Mouse (Mus musculus) limb, embryonic 14.5 days (tissue): ENCODE data around the gene Jazf1. TPM values are rescaled to one million over a fixed set of nuclear protein-coding genes. Genes with fewer than 3 reads are reported as not detected.

ENCODE experiments used
- ATAC-seq: fragments of 200-750 bp; cut with Nextera tagmentation; 2 replicates; pipeline ENCODE4 v1.8.0; 2017; ENCODE audit warnings: low read depth, moderate number of reproducible peaks, moderate TSS enrichment; ENCODE audit not compliant: low FRiP score
- DNase-seq: peaks from one replicate; pipeline ENCODE4 v3.0.0-alpha.2; 2015; ENCODE audit warnings: low spot score
- H3K27ac ChIP-seq: fragments of 300-500 bp; sonication (generic); replicated peaks from 2 replicates; pipeline ENCODE4 v1.5.1; 2014; ENCODE audit warnings: low read depth, mild to moderate bottlenecking, low read length, moderate library complexity, mixed read lengths
- H3K27me3 ChIP-seq: fragments of 300-500 bp; sonication (generic); 2 replicates; pipeline ENCODE4 v1.6.1; 2014; ENCODE audit warnings: low read length, mixed read lengths; ENCODE audit not compliant: control insufficient read depth, insufficient read depth
- H3K36me3 ChIP-seq: fragments of 300-500 bp; sonication (generic); 2 replicates; pipeline ENCODE4 v1.6.1; 2014; ENCODE audit warnings: mild to moderate bottlenecking, low read length, moderate library complexity, mixed read lengths; ENCODE audit not compliant: control insufficient read depth, insufficient read depth
- H3K4me1 ChIP-seq: fragments of 300-500 bp; sonication (generic); 2 replicates; pipeline ENCODE4 v1.6.1; 2014; ENCODE audit warnings: antibody characterized with exemption, low read length, mixed read lengths; ENCODE audit not compliant: control insufficient read depth, insufficient read depth
- H3K4me2 ChIP-seq: fragments of 300-500 bp; sonication (generic); replicated peaks from 2 replicates; pipeline ENCODE4 v1.6.1; 2014; ENCODE audit warnings: low read depth, mild to moderate bottlenecking, low read length, moderate library complexity; ENCODE audit not compliant: severe bottlenecking
- H3K4me3 ChIP-seq: fragments of 300-500 bp; sonication (generic); replicated peaks from 2 replicates; pipeline ENCODE4 v1.5.1; 2014; ENCODE audit warnings: low read length
- H3K9ac ChIP-seq: fragments of 300-500 bp; sonication (generic); 2 replicates; pipeline ENCODE4 v1.6.1; 2014; ENCODE audit warnings: mild to moderate bottlenecking, low read depth, low read length, moderate library complexity; ENCODE audit not compliant: severe bottlenecking
- H3K9me3 ChIP-seq: fragments of 300-500 bp; sonication (generic); 2 replicates; pipeline ENCODE4 v1.6.1; 2016; ENCODE audit warnings: low read length; ENCODE audit not compliant: control insufficient read depth
- POLR2A ChIP-seq: fragments of 200-500 bp; IDR thresholded peaks from 2 replicates; pipeline ENCODE4 v1.8.0; 2012; ENCODE audit warnings: inconsistent platforms, mild to moderate bottlenecking, moderate library complexity, borderline replicate concordance; ENCODE audit not compliant: insufficient read depth, insufficient read length; ENCODE audit errors: extremely low read depth
- WGBS: fragments of 180-500 bp; shearing (Covaris S2); extraction: QIAGEN DNeasy Blood & Tissue Kit; methylation state at CpG from one replicate; pipeline ENCODE4 v1.1.7; 2014; 5-methylcytosine and 5-hydroxymethylcytosine counted together
- polyA plus RNA-seq, 2 experiments: library from polyadenylated mRNA; depleted of rRNA in 1 of 2; stranded (reverse) in 1 of 2; unstranded in 1 of 2; fragments of >200 nt; fragmentation: Nextera tagmentation in 1 of 2; extraction: Ambion mirVana in 1 of 2; gene quantifications; 2 replicates each; pipeline versions ENCODE4 v1.2.1 to v1.2.3; 2012 to 2014

Gene Jazf1
- polyA plus RNA-seq, 2 experiments = 13.2 to 22.0 TPM

DNA sequence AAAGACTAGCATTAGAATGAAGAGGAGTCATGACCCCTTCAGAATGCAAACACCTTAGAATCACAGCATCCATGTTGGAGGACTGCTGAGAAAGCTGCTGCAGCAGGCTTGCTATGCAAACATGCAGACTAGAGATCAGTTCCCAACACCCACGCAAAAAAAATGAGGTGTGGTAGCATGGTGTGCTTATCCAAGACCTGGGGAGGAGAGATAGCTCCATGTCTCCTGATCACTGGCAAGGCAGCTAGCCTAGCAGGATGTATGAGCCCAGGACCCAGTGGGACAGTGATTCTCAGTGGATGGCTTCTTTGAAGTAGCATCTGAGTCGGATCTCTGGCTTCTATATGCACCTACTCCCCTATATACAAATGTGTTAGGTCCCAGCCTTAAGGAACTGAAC, 184.7 kb downstream of the Jazf1 start:
- Histone ChIP-seq H3K9ac (no peak overlapping the region), H3K27me3 (no peaks in the 10 kb centered on the region), H3K36me3 (no peaks in the 10 kb centered on the region), H3K9me3 (0 out of 2 replicates have a peak, but pooled peaks cover 5% of the 10 kb centered on the region), H3K4me1 (peaks cover 3% of the 10 kb centered on the region; the same call in 1 of the 2 replicates), H3K27ac (no peak overlapping the region), H3K4me2 (no peak overlapping the region), H3K4me3 (no peak overlapping the region)
- WGBS = 69% methylated on average over 2 of the region's 2 CpGs
- ATAC-seq (no peak), DNase-seq (no peak)
- TF ChIP-seq POLR2A = no peak

- DNase-seq (no peak), ATAC-seq (no peak)
- H3K4me3 ChIP-seq = no peak overlapping the region
- no peak overlapping the region for H3K4me2 ChIP-seq
- H3K27me3 ChIP-seq = no peaks in the 10 kb centered on the region
- 41% methylated on average over 4 of the region's 4 CpGs for WGBS
- H3K9ac ChIP-seq = no peak overlapping the region
- H3K9me3 ChIP-seq = 0 out of 2 replicates have a peak, but pooled peaks cover 5% of the 10 kb centered on the region
- H3K27ac ChIP-seq = no peak overlapping the region
- peaks cover 3% of the 10 kb centered on the region; the same call in 1 of the 2 replicates for H3K4me1 ChIP-seq
- H3K36me3 ChIP-seq = no peaks in the 10 kb centered on the region
- TF ChIP-seq POLR2A = no peak
These were observed 191.3 kb downstream of the Jazf1 start for GRCm38 (mm10) chr6:52877176-52877575.

GRCm38 (mm10) chr6:52871306-52871705, 197.1 kb downstream of the Jazf1 start:
- no peak for TF ChIP-seq POLR2A
- DNase-seq = no peak
- Histone ChIP-seq H3K27me3 (no peaks in the 10 kb centered on the region), H3K4me1 (peaks cover 13% of the 10 kb centered on the region), H3K4me3 (no peak overlapping the region), H3K36me3 (no peaks in the 10 kb centered on the region), H3K9me3 (no peaks in the 10 kb centered on the region), H3K4me2 (no peak overlapping the region), H3K27ac (no peak overlapping the region), H3K9ac (no peak overlapping the region)
- WGBS = 18% methylated on average over 2 of the region's 2 CpGs
- no peak for ATAC-seq

DNA sequence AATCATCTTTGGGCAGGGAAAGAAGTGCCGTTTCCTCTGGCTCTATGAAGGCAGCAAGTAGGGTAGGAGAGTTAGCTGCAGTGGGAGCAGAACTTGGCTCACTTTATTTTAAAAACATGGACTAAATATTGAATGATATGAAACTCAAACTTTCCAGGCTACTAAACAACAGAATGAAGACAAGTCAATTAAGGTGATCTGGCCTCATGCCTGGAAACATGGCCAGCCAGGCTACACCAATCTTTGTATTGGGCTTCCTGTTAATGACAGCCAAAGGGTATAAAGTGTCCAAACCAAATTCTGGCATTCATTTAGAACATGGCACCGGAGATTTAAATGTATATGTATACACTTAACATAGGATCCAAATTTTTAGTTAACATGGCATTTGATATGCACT, 199.2 kb downstream of the Jazf1 start:
- H3K4me1 ChIP-seq = peaks cover 25% of the 10 kb centered on the region

DNA sequence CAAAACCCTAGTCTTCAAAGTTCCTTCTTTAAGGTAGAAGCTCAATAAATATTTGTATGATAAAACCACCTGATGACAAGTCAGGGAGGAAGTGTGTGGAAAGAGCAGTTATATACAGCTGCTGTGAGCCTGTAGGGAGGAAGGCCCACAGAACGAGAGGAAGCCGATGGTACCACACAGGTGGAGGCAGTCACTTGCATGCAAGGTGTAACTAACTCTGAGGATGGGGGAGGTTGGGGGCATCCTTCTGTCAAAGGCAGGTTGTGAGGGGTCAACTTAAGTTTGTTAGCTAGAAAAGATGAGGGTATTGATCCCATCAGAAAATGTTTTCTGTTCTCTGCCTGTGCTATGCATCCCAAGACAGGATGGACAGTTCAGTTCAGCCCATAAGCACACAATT, 200.1 kb downstream of the Jazf1 start:
- H3K27me3 ChIP-seq = no peaks in the 10 kb centered on the region
- no peak overlapping the region for H3K4me3 ChIP-seq
- H3K4me1 ChIP-seq = peaks cover 27% of the 10 kb centered on the region
- H3K36me3 ChIP-seq = no peaks in the 10 kb centered on the region
- ATAC-seq (no peak), DNase-seq (no peak)
- H3K27ac ChIP-seq = no peak overlapping the region
- WGBS = 76% methylated on average over 2 of the region's 2 CpGs
- no peak overlapping the region for H3K4me2 ChIP-seq
- H3K9ac ChIP-seq = no peak overlapping the region
- no peak for TF ChIP-seq POLR2A
- H3K9me3 ChIP-seq = no peaks in the 10 kb centered on the region

More for the DNA sequence above, 199.2 kb downstream of the Jazf1 start:
- WGBS = 55% methylated on average over 2 of the region's 2 CpGs
- Histone ChIP-seq H3K9ac (no peak overlapping the region), H3K4me3 (no peak overlapping the region), H3K9me3 (no peaks in the 10 kb centered on the region), H3K36me3 (no peaks in the 10 kb centered on the region), H3K4me2 (no peak overlapping the region), H3K27ac (no peak overlapping the region), H3K27me3 (no peaks in the 10 kb centered on the region)
- DNase-seq = no peak
- TF ChIP-seq POLR2A = no peak
- ATAC-seq = no peak

DNA sequence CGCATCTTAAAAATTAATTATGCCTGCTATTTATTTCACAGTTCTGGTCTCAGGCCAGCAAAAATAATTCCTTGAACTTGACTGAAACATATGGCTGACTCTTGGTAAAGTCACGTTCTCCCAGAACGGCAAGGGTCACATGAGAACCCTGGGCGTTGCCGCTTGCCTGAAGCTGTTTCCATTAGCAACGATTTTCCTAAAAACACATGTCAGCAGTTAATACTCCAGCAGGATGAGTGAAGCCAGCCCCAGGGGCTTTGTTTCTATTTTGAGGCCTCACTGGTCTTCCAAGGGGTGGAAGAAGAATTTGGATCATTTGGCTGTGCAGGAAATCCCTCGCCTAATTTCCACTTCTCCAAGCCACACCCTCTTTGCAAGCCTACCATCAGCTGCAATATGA, 206.5 kb downstream of the Jazf1 start:
- Histone ChIP-seq H3K4me3 (no peak overlapping the region), H3K27ac (no peak overlapping the region), H3K9me3 (no peaks in the 10 kb centered on the region), H3K27me3 (no peaks in the 10 kb centered on the region), H3K9ac (no peak overlapping the region), H3K4me2 (no peak overlapping the region), H3K4me1 (peaks cover 55% of the 10 kb centered on the region), H3K36me3 (no peaks in the 10 kb centered on the region)
- WGBS = 7% methylated on average over 7 of the region's 7 CpGs
- DNase-seq (peak; percentile 94), ATAC-seq (peak; percentile 87)
- no peak for TF ChIP-seq POLR2A
